Mouse (Mus musculus) midbrain, embryonic 12.5 days (tissue): ENCODE measurements around the gene Fxyd6. TPM values are rescaled to one million over a fixed set of nuclear protein-coding genes. Genes with fewer than 3 reads are reported as not detected.

Experiments used
- ATAC-seq: fragments of 200-750 bp; cut with Nextera tagmentation; 2 replicates; pipeline ENCODE4 v1.8.0; 2017; ENCODE audit warnings: low read depth, moderate TSS enrichment, moderate library complexity; ENCODE audit not compliant: low FRiP score
- H3K27ac ChIP-seq: fragments of 300-500 bp; sonication (generic); replicated peaks from 2 replicates; pipeline ENCODE4 v1.5.1; 2016; ENCODE audit warnings: mild to moderate bottlenecking
- H3K27me3 ChIP-seq: fragments of 300-500 bp; sonication (generic); 2 replicates; pipeline ENCODE4 v1.6.1; 2016; ENCODE audit warnings: mild to moderate bottlenecking
- H3K36me3 ChIP-seq: fragments of 300-500 bp; sonication (generic); 2 replicates; pipeline ENCODE4 v1.6.1; 2016
- H3K4me1 ChIP-seq: fragments of 300-500 bp; sonication (generic); 2 replicates; pipeline ENCODE4 v1.6.1; 2016
- H3K4me2 ChIP-seq: fragments of 300-500 bp; sonication (generic); replicated peaks from 2 replicates; pipeline ENCODE4 v1.6.1; 2016; ENCODE audit warnings: mild to moderate bottlenecking, moderate library complexity
- H3K4me3 ChIP-seq: fragments of 300-500 bp; sonication (generic); 2 replicates; pipeline ENCODE4 v1.5.1; 2016; ENCODE audit warnings: mild to moderate bottlenecking
- H3K9ac ChIP-seq: fragments of 300-500 bp; sonication (generic); replicated peaks from 2 replicates; pipeline ENCODE4 v1.6.1; 2016; ENCODE audit warnings: mild to moderate bottlenecking, moderate library complexity
- H3K9me3 ChIP-seq: fragments of 300-500 bp; sonication (generic); 2 replicates; pipeline ENCODE4 v1.6.1; 2016; ENCODE audit warnings: mild to moderate bottlenecking
- WGBS: fragments of 180-500 bp; shearing (Covaris S2); methylation state at CpG from one replicate; pipeline ENCODE4 v1.1.7; 2016; 5-methylcytosine and 5-hydroxymethylcytosine counted together
- polyA plus RNA-seq: library from polyadenylated mRNA; unstranded; fragments of >200 nt; fragmentation: Nextera tagmentation; extraction: Ambion mirVana; gene quantifications from 2 replicates; pipeline ENCODE4 v1.2.1, GENCODE M21; 2016

The Fxyd6 gene
- polyA plus RNA-seq, result 197 and 204 TPM in 2 replicates

DNA sequence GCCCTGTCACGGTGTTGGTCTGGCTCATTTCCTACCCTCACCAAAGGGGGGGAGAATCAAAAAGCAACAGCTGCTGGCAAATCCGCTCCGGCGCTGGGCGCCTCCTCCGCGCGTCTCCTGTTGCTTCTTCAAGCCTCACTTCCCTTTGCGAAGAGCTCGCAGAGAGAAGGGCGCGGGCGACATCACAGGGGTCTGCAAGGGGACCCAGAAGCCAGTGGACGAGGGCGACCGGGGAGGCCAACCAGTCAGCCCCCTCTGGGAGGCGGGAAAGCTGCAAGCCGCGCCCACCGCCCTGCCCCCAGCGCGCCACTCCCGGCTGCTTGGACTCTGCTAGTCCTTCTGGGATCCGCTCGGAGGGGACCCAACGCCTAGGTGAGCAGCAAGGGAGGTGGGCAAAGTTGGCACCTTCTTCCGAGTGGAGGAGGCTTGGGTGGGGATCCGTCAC is at the start of gene Fxyd6:
Fxyd6 (plus strand) TSS at position 69 of the 445 bp plus-strand sequence.
- peaks cover 34% of the 10 kb centered on the region for H3K4me1 ChIP-seq
- peak within 1 kb of the TSS; percentile 83 for H3K27ac ChIP-seq
- under 1% methylated on average over 28 of the region's 28 CpGs for WGBS
- H3K4me3 ChIP-seq, result peak within 1 kb of the TSS; percentile 78
- H3K27me3 ChIP-seq, result peaks cover 26% of the 10 kb centered on the region
- no peaks in the 10 kb centered on the region for H3K9me3 ChIP-seq
- peak within 1 kb of the TSS; percentile 90 for H3K4me2 ChIP-seq
- 0 out of 2 replicates have a peak, but pooled peaks cover 5% of the 10 kb centered on the region for H3K36me3 ChIP-seq
- peak; percentile 76 for ATAC-seq
- H3K9ac ChIP-seq, result peak within 1 kb of the TSS; percentile 81

DNA sequence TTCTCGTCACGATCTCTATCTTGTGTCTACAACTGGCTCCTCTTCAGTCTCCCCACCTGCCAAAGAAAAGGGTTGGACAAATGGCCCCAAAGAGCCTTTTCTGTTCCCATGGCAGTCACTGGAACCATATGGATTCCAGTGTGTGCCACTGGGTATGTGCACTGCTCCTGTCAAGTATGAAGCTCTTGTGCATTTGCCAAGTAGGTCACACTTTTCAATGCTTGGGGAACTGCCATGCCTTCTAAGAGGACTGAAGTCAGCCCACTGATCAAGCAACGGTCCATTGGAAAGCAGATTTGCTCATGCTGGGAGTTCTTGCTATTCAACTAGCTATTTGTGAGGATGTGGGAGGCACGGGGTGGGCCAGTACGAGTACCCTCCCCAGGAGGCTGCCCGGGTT is 48.5 kb upstream of the Fxyd6 start:
- Histone ChIP-seq H3K4me1 (no peaks in the 10 kb centered on the region), H3K9me3 (no peaks in the 10 kb centered on the region), H3K27me3 (no peaks in the 10 kb centered on the region), H3K27ac (no peak overlapping the region), H3K4me2 (no peak overlapping the region), H3K9ac (no peak overlapping the region), H3K36me3 (no peaks in the 10 kb centered on the region), H3K4me3 (no peak overlapping the region)
- ATAC-seq, result no peak
- 83% methylated on average over 6 of the region's 6 CpGs for WGBS

DNA sequence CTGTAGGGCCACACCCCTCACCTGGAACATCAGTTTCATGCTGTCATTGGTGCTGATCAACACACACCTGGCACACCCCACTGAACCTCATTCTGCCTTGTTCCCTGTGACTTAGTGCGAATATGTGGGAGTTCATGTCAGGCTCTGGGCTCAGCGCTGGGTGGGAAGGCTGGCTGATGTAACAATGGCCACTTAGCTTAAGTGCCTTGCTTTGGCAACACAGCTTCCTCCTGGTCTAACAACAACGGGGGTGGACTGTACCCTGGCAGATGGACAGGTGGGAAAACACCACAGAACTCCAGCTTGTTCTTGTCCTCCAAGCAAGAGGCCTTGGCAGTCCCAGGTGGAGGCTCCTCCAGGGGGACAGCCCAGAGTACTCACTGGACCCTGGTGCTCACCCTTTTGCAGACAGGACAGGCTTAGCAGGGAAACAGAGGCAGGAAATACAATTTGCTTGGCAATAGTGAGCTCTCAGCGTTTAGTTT is 48.0 kb upstream of the Fxyd6 start:
- Histone ChIP-seq H3K36me3 (no peaks in the 10 kb centered on the region), H3K27me3 (no peaks in the 10 kb centered on the region), H3K4me2 (no peak overlapping the region), H3K9me3 (no peaks in the 10 kb centered on the region), H3K27ac (no peak overlapping the region), H3K4me1 (no peaks in the 10 kb centered on the region), H3K4me3 (no peak overlapping the region), H3K9ac (no peak overlapping the region)
- 85% methylated on average over 4 of the region's 4 CpGs for WGBS
- ATAC-seq, result no peak

DNA sequence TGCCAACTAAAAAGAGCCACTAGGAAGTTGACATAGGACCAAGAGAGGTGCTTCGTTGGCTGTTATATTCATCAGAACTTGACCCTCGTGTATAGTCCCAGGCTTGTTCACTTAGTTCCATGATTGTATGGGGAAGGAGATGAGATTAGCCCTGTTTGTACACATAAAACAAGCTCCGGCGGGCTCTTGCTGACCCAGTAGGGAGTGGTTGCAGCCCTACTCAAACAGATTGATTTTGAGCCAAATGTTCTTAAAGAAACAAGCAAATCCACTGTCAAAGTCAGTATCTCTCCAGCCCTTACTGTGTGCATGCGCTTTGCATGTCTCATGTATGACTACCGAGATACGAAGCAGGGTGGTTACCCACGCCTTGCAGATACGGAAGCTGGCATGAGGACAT is 43.6 kb upstream of the Fxyd6 start:
- no peak overlapping the region for H3K27ac ChIP-seq
- no peaks in the 10 kb centered on the region for H3K9me3 ChIP-seq
- H3K4me3 ChIP-seq, result no peak overlapping the region
- H3K4me2 ChIP-seq, result no peak overlapping the region
- H3K36me3 ChIP-seq, result no peaks in the 10 kb centered on the region
- WGBS, result 92% methylated on average over 9 of the region's 9 CpGs
- H3K4me1 ChIP-seq, result no peaks in the 10 kb centered on the region
- H3K27me3 ChIP-seq, result no peaks in the 10 kb centered on the region
- ATAC-seq, result no peak
- H3K9ac ChIP-seq, result no peak overlapping the region

DNA sequence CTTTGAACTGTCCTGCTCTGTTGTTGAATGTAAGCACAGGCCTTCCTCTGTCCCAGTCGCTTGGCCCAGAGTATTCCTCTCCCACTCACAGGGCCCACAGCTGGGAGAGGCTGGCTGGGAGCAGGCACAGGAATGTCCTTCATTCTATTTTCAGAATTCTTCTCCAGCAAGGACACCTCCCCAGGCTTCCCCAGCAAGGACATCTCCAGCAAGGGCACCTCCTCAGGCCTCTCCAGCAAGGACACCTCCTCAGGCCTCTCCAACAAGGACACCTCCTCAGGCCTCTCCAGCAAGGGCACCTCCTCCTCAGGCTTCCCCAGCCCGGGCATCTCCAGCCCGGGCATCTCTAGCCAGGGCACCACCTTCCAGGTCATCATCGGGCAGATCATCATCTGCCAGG is 41.7 kb upstream of the Fxyd6 start:
- H3K4me2 ChIP-seq, result no peak overlapping the region
- H3K4me1 ChIP-seq, result no peaks in the 10 kb centered on the region
- no peak overlapping the region for H3K9ac ChIP-seq
- no peaks in the 10 kb centered on the region for H3K9me3 ChIP-seq
- H3K27ac ChIP-seq, result no peak overlapping the region
- H3K4me3 ChIP-seq, result no peak overlapping the region
- no peaks in the 10 kb centered on the region for H3K36me3 ChIP-seq
- ATAC-seq, result no peak
- no peaks in the 10 kb centered on the region for H3K27me3 ChIP-seq
- 90% methylated on average over 4 of the region's 4 CpGs for WGBS

DNA sequence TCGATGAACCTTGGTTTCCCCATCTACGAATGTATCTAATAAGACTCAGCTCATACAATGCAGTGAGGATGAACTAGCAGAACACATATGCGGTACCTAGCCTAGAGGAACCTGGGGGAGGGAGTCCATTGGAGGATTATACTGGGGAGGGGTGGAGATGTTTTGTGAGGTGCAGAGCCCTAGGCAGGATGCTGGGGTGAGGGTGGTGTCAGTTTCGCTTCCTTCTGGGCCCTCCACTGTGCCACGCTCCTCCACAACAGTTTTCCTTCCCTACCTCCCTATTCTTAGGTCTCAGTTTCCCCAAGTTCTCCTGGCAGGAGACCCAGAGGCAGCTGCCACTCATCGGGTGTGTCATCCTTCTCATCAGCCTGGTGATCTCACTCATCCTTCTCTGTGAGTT is 40.4 kb upstream of the Fxyd6 start:
- H3K9me3 ChIP-seq, result no peaks in the 10 kb centered on the region
- H3K27me3 ChIP-seq, result no peaks in the 10 kb centered on the region
- no peak for ATAC-seq
- no peak overlapping the region for H3K9ac ChIP-seq
- no peaks in the 10 kb centered on the region for H3K4me1 ChIP-seq
- H3K36me3 ChIP-seq, result no peaks in the 10 kb centered on the region
- no peak overlapping the region for H3K27ac ChIP-seq
- H3K4me2 ChIP-seq, result no peak overlapping the region
- 94% methylated on average over 6 of the region's 6 CpGs for WGBS
- no peak overlapping the region for H3K4me3 ChIP-seq

DNA sequence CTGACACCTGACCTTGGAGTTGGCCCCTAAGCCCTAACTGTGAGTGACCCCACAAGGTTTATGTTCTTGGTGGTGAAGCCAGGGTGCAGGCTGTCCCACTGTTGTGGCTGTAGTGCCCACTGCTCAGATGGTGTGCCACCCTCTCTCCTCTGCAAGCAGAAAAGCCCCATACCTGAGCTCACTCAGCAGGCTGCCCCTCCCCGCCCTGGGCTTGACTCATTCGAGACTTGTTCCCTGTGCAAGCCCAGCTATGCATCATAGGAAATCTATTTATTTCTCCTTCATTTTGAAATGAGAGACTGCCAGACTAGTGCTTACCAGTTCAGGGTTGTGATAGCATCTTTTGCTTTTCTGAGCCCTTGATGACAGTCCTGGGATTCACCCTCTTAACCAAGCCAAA is 32.6 kb upstream of the Fxyd6 start:
- Histone ChIP-seq H3K4me3 (no peak overlapping the region), H3K4me1 (no peaks in the 10 kb centered on the region), H3K36me3 (no peaks in the 10 kb centered on the region), H3K9me3 (no peaks in the 10 kb centered on the region), H3K27ac (no peak overlapping the region), H3K9ac (no peak overlapping the region), H3K4me2 (no peak overlapping the region), H3K27me3 (no peaks in the 10 kb centered on the region)
- no peak for ATAC-seq
- WGBS, result 80% methylated on average over 2 of the region's 2 CpGs

DNA sequence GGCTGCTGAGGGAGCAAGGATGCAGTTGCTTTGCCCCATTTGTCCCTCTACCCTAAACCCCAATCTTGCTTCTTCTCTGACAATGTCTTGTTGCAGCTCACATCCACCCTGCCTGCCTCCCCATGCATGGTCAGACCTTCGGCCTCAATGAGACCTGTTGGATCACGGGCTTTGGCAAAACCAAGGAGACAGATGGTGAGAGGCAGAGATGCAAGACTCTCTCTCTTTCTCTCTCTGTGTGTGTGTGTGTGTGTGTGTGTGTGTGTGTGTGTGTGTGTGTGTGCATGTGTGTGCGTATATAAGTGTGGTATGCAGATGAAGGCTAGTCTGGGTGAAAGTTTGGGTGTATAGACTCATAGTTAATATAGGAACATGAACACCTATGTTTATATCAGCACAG is 26.9 kb upstream of the Fxyd6 start:
- no peak overlapping the region for H3K9ac ChIP-seq
- H3K4me1 ChIP-seq, result no peaks in the 10 kb centered on the region
- no peaks in the 10 kb centered on the region for H3K9me3 ChIP-seq
- 92% methylated on average over 3 of the region's 3 CpGs for WGBS
- H3K27me3 ChIP-seq, result no peaks in the 10 kb centered on the region
- H3K4me3 ChIP-seq, result no peak overlapping the region
- no peak for ATAC-seq
- no peaks in the 10 kb centered on the region for H3K36me3 ChIP-seq
- H3K4me2 ChIP-seq, result no peak overlapping the region
- H3K27ac ChIP-seq, result no peak overlapping the region

DNA sequence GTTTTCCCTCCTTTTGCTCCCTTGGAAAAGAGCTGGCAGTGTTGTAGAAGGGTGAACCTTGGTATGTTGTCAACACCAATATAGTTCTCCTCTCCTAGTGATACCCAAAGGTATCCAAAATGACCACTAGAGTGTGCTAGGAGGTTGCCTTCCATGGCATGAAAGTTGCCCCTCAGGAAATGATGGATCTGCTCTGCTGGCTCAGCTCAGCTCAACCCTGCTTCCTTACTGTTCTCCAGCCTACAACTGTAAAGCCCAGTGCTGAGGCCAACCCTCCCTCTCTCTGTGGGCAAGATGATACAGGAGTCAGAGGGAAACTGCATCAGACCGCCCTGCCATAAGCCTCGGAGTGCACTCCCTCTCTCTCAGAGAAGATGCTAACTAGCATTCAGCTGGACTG is 24.5 kb upstream of the Fxyd6 start:
- no peak overlapping the region for H3K4me2 ChIP-seq
- WGBS, result 55% methylated on average over 2 of the region's 2 CpGs
- H3K9me3 ChIP-seq, result no peaks in the 10 kb centered on the region
- no peaks in the 10 kb centered on the region for H3K4me1 ChIP-seq
- no peak overlapping the region for H3K4me3 ChIP-seq
- no peaks in the 10 kb centered on the region for H3K27me3 ChIP-seq
- H3K27ac ChIP-seq, result no peak overlapping the region
- no peaks in the 10 kb centered on the region for H3K36me3 ChIP-seq
- no peak for ATAC-seq
- no peak overlapping the region for H3K9ac ChIP-seq

DNA sequence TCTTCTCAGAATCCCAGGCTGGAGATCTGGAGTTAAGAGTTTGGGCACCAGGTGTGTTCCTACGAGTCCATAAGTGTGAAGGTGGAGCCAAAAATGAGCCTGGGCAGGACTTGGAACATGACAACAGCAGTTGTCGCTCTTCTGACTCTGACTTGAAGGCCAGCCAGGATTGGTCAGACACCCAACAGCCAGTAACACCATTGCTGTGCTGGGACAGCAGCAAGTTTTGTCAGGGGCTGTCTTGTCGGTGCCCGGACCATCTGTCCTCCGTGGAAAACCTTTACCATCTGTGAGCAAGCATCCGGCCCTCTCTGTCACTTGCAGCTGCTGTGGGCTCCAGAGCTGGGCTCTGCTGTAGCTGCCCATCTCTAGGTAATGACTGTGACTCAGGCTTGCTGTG is 23.7 kb upstream of the Fxyd6 start:
- ATAC-seq, result no peak
- H3K4me1 ChIP-seq, result no peaks in the 10 kb centered on the region
- 89% methylated on average over 6 of the region's 6 CpGs for WGBS
- no peaks in the 10 kb centered on the region for H3K27me3 ChIP-seq
- H3K4me3 ChIP-seq, result no peak overlapping the region
- no peaks in the 10 kb centered on the region for H3K36me3 ChIP-seq
- H3K27ac ChIP-seq, result no peak overlapping the region
- no peak overlapping the region for H3K9ac ChIP-seq
- H3K9me3 ChIP-seq, result no peaks in the 10 kb centered on the region
- H3K4me2 ChIP-seq, result no peak overlapping the region

DNA sequence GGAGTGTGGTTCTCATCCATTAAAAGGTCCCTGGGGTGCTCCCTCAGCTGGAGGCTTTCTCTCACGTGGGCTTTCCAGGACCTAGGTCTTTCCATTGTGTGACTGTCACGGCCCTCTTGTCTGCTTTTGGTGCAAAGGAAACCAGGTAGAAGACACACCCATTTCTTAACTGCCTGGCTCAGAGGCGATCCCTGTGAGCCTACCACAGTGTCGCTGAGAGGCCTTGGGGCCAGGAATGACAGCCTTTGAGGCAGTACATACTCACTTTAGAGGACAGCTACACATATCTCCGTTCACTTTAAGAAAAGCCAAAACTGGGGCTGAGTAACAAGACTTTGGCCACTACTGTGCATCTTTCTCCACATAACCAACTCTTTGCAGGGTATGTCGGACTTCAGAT is 21.4 kb upstream of the Fxyd6 start:
- WGBS, result 80% methylated on average over 6 of the region's 6 CpGs

DNA sequence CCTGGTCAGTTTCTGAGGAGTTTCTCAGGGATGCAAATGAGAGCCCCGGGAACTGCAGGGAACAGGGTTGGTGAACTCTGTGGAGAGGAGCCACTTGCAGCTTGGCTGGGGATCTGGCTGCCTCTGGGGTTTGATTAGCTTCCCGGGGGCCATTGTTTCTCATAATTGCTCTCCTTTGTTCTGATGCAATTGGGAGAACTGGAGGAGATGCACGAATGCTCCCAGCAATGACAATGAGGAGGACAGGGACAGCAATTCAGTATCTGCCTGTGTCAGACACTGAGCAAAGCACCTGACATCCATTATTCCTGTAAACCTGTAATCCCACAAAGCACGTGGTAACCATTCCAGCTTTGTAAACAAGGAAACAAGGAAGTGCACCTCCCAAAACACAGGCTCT is 20.8 kb upstream of the Fxyd6 start:
- no peak overlapping the region for H3K27ac ChIP-seq
- no peak for ATAC-seq

More for the DNA sequence above, 21.4 kb upstream of the Fxyd6 start:
- Histone ChIP-seq H3K4me1 (no peaks in the 10 kb centered on the region), H3K4me2 (no peak overlapping the region), H3K27me3 (no peaks in the 10 kb centered on the region), H3K4me3 (no peak overlapping the region), H3K36me3 (no peaks in the 10 kb centered on the region), H3K9ac (no peak overlapping the region), H3K9me3 (no peaks in the 10 kb centered on the region), H3K27ac (no peak overlapping the region)
- no peak for ATAC-seq

DNA sequence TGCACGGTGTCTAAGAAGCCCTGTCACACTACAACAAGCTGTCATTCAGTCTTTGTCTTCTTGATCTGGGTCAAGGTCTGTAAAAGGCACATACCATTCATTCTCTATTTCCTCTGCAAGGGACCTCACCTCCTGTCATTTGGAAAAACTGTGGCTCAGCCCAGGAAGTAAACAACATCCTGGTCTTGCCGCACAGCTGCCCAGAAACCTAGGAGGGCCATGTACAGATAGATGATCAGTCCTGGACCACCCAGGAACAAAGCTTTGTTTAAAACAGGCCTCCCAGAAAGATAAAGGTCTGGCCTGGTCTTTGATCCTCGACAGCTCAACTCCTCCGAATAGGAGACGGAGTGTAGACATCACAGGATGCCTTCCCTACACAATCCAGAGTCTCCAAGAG is 20.1 kb upstream of the Fxyd6 start:
- Histone ChIP-seq H3K9ac (no peak overlapping the region), H3K36me3 (no peaks in the 10 kb centered on the region), H3K9me3 (no peaks in the 10 kb centered on the region), H3K4me3 (no peak overlapping the region), H3K4me1 (no peaks in the 10 kb centered on the region), H3K4me2 (no peak overlapping the region), H3K27me3 (no peaks in the 10 kb centered on the region), H3K27ac (no peak overlapping the region)
- ATAC-seq, result no peak
- 51% methylated on average over 5 of the region's 5 CpGs for WGBS

More for the DNA sequence above, 20.8 kb upstream of the Fxyd6 start:
- H3K9me3 ChIP-seq, result no peaks in the 10 kb centered on the region
- H3K27me3 ChIP-seq, result no peaks in the 10 kb centered on the region
- H3K9ac ChIP-seq, result no peak overlapping the region
- H3K4me2 ChIP-seq, result no peak overlapping the region
- H3K4me1 ChIP-seq, result no peaks in the 10 kb centered on the region
- 34% methylated on average over 4 of the region's 4 CpGs for WGBS
- H3K36me3 ChIP-seq, result no peaks in the 10 kb centered on the region
- H3K4me3 ChIP-seq, result no peak overlapping the region
